Comparison of ENCODE assay signal across 8 mouse cellular contexts in the genomic region with DNA sequence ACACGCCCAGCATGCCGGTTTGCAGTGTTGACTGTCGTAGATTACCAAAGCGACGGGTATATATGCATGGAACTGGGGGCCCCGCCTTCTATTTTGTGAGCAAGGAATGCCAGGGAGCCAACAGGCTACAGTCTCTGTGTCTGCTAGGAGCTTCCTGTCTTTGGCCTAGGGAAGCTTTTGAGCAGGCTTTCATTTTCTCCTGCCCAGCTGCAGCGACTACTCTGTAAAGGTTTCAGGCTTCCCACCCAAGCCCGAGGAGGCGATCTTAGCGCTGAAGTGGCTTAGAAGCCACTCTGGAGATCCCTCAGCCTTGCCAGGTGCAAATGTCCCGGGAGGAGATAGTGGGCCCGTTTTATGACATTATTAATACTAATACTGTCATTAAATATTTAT. TPM values are rescaled to one million over a fixed set of nuclear protein-coding genes. Genes with fewer than 3 reads are reported as not detected.
A peak's percentile ranks its signal among the peaks of the same experiment; 100 is the strongest.
DNase-seq lines count a peak whose midpoint lies in the region; ATAC-seq and TF ChIP-seq lines count a peak whose summit lies in the region.

No protein-coding gene starts in this region.

- ATAC-seq in embryonic facial prominence, embryonic 12.5 days (ENCODE audit: insufficient number of reproducible peaks, insufficient read depth, low FRiP score, low TSS enrichment): no peak
- peak; percentile 45; the same call in 1 of the 2 replicates for ATAC-seq in heart, postnatal 0 days (ENCODE audit: insufficient read depth, low read depth)

- peaks cover 27% of the 10 kb centered on the region for H3K27me3 ChIP-seq in embryonic facial prominence, embryonic 12.5 days
- H3K27me3 ChIP-seq in heart, postnatal 0 days (ENCODE audit: control insufficient read depth, insufficient read depth, low read length): no peaks in the 10 kb centered on the region

- no peak for TF ChIP-seq EP300 in heart, postnatal 0 days (IDR thresholded peaks at IDR 0.05; ENCODE audit: low read depth)

- H3K4me1 ChIP-seq in embryonic facial prominence, embryonic 12.5 days: peaks cover 7% of the 10 kb centered on the region; the same call in 1 of the 2 replicates
- peaks cover 9% of the 10 kb centered on the region for H3K4me1 ChIP-seq in heart, postnatal 0 days (ENCODE audit: control insufficient read depth, insufficient read depth)

- H3K4me2 ChIP-seq in embryonic facial prominence, embryonic 12.5 days (replicated peaks): peak overlapping the region; percentile 96
- H3K4me2 ChIP-seq in heart, postnatal 0 days (ENCODE audit: low read depth, low read length): peak overlapping the region; percentile 89

- peak overlapping the region; percentile 86 for H3K9ac ChIP-seq in embryonic facial prominence, embryonic 12.5 days
- H3K9ac ChIP-seq in heart, postnatal 0 days (replicated peaks; ENCODE audit: low read depth, low read length): peak overlapping the region; percentile 98

- 2% methylated on average over 12 of the region's 12 CpGs for WGBS in embryonic facial prominence, embryonic 12.5 days
- under 1% methylated on average over 12 of the region's 12 CpGs for WGBS in heart, postnatal 0 days
- 4% methylated on average over 11 of the region's 12 CpGs for WGBS in macrophage (ENCODE audit: missing documents)

- no peaks in the 10 kb centered on the region for H3K36me3 ChIP-seq in embryonic facial prominence, embryonic 12.5 days
- H3K36me3 ChIP-seq in heart, postnatal 0 days (replicated peaks; ENCODE audit: control insufficient read depth, insufficient read depth, low read length): no peaks in the 10 kb centered on the region
- no peaks in the 10 kb centered on the region for H3K36me3 ChIP-seq in macrophage (ENCODE audit: inconsistent target)

- H3K79me2 ChIP-seq in macrophage (ENCODE audit: inconsistent target): no peaks in the 10 kb centered on the region

- H3K27ac ChIP-seq in embryonic facial prominence, embryonic 12.5 days: no peak overlapping the region
- H3K27ac ChIP-seq in heart, postnatal 0 days (ENCODE audit: low read depth): peak overlapping the region; percentile 91
- peak overlapping the region; percentile 45 for H3K27ac ChIP-seq in macrophage

- no peaks in the 10 kb centered on the region; the same call in 1 of the 2 replicates for H3K9me3 ChIP-seq in embryonic facial prominence, embryonic 12.5 days
- H3K9me3 ChIP-seq in heart, postnatal 0 days (replicated peaks; ENCODE audit: control insufficient read depth, low read length): no peaks in the 10 kb centered on the region

- DNase-seq in adrenal gland, adult 2 months: peak; percentile 68
- no peak for DNase-seq in adrenal gland, adult 18-20 months (ENCODE audit: low spot score in 2 of 2)
- peak; percentile 52 for DNase-seq in Muller cell, postnatal 12 days (ENCODE audit: inconsistent ontology term)
- DNase-seq in heart, postnatal 0 days (ENCODE audit: low spot score): peak; percentile 77
- peak; percentile 63 to 74 for DNase-seq in kidney, postnatal 36 days
- peak; percentile 42 for DNase-seq in right cerebral cortex, postnatal 4 days

- H3K4me3 ChIP-seq in embryonic facial prominence, embryonic 12.5 days: peak overlapping the region; percentile 83
- peak overlapping the region; percentile 99 for H3K4me3 ChIP-seq in heart, postnatal 0 days (ENCODE audit: low read depth, low read length)
- peak overlapping the region; percentile 55 for H3K4me3 ChIP-seq in macrophage (ENCODE audit: inconsistent target)

- TF ChIP-seq CTCF in heart, postnatal 0 days (IDR thresholded peaks at IDR 0.05; ENCODE audit: low read depth): no peak

RNA-seq across cellular contexts. Expression of gene Pou6f1, which starts 0.9 kb away (rescaled TPM):
- 10 to 100 TPM; 14.4 to 18.3 TPM for total RNA-seq in adrenal gland, adult 2 months (2021)
- 25.1 and 32.5 TPM in 2 replicates for polyA plus RNA-seq in adrenal gland, adult 2 months (2012; rRNA removed)
- total RNA-seq in adrenal gland, adult 18-20 months (2021): 10 to 100 TPM; 13.1 to 16.4 TPM
- polyA plus RNA-seq in embryonic facial prominence, embryonic 12.5 days (2016; fragmentation: Nextera tagmentation; extraction: Ambion mirVana): 9.0 and 11.3 TPM in 2 replicates
- 6.0 and 18.8 TPM in 2 replicates for total RNA-seq in heart, postnatal 0 days (2014; rRNA removed; ENCODE audit: low replicate concordance)
- polyA plus RNA-seq in heart, postnatal 0 days (2015; fragmentation: Nextera tagmentation; extraction: Ambion mirVana): 3.2 and 5.2 TPM in 2 replicates
- 10 to 100 TPM; 29.2 to 72.6 (median 53.6) TPM for total RNA-seq in macrophage (2018; cell fraction: chromatin; rRNA removed)
- 10 to 100 TPM; 10.5 to 19.6 (median 14.0) TPM for total RNA-seq in macrophage (2018; cell fraction: cytosol; rRNA removed)
- total RNA-seq in macrophage (2018; cell fraction: nucleus; rRNA removed): 10 to 100 TPM; 25.5 to 71.8 (median 37.7) TPM
- 7.6 to 14.6 TPM (median 11.4 TPM) in 3 replicates for polyA plus RNA-seq in macrophage (2018)

RNA-seq across cellular contexts. Expression of gene Dazap2, which starts 16.3 kb away (rescaled TPM):
- total RNA-seq in adrenal gland, adult 2 months (2021): 100 to 1,000 TPM; 211 to 277 TPM
- 887 and 1,091 TPM in 2 replicates for polyA plus RNA-seq in adrenal gland, adult 2 months (2012; rRNA removed)
- 100 to 1,000 TPM; 169 to 241 TPM for total RNA-seq in adrenal gland, adult 18-20 months (2021)
- 124 and 130 TPM in 2 replicates for polyA plus RNA-seq in embryonic facial prominence, embryonic 12.5 days (2016; fragmentation: Nextera tagmentation; extraction: Ambion mirVana)
- 234 and 284 TPM in 2 replicates for total RNA-seq in heart, postnatal 0 days (2014; rRNA removed; ENCODE audit: low replicate concordance)
- 213 and 214 TPM in 2 replicates for polyA plus RNA-seq in heart, postnatal 0 days (2015; fragmentation: Nextera tagmentation; extraction: Ambion mirVana)
- total RNA-seq in macrophage (2018; cell fraction: chromatin; rRNA removed): 10 to 100 TPM; 21.5 to 56.3 (median 37.4) TPM
- total RNA-seq in macrophage (2018; cell fraction: cytosol; rRNA removed): 100 to 1,000 TPM; 259 to 398 (median 334) TPM
- total RNA-seq in macrophage (2018; cell fraction: nucleus; rRNA removed): 100 to 1,000 TPM in 17 of 26 experiments, 10 to 100 TPM in 9; 51.2 to 180 (median 115) TPM
- polyA plus RNA-seq in macrophage (2018): 368 to 447 TPM (median 386 TPM) in 3 replicates

RNA-seq across cellular contexts. Expression of gene Smagp, which starts 37.9 kb away (rescaled TPM):
- 10 to 100 TPM; 41.7 to 44.2 TPM for total RNA-seq in adrenal gland, adult 2 months (2021)
- polyA plus RNA-seq in adrenal gland, adult 2 months (2012; rRNA removed): 35.1 and 40.6 TPM in 2 replicates
- 10 to 100 TPM; 41.3 to 51.6 TPM for total RNA-seq in adrenal gland, adult 18-20 months (2021)
- 5.9 and 7.2 TPM in 2 replicates for polyA plus RNA-seq in embryonic facial prominence, embryonic 12.5 days (2016; fragmentation: Nextera tagmentation; extraction: Ambion mirVana)
- 20.5 and 27.6 TPM in 2 replicates for total RNA-seq in heart, postnatal 0 days (2014; rRNA removed; ENCODE audit: low replicate concordance)
- 15.9 and 19.0 TPM in 2 replicates for polyA plus RNA-seq in heart, postnatal 0 days (2015; fragmentation: Nextera tagmentation; extraction: Ambion mirVana)
- total RNA-seq in macrophage (2018; cell fraction: chromatin; rRNA removed): 10 to 100 TPM in 7 of 26 experiments, 1 to 10 TPM in 15, not detected in 4; 1.0 to 34.6 (median 4.7) TPM
- total RNA-seq in macrophage (2018; cell fraction: cytosol; rRNA removed): 100 to 1,000 TPM in 1 of 26 experiments, 10 to 100 TPM in 20, 1 to 10 TPM in 5; 8.0 to 123 (median 38.7) TPM
- total RNA-seq in macrophage (2018; cell fraction: nucleus; rRNA removed): 10 to 100 TPM in 13 of 26 experiments, 1 to 10 TPM in 13; 2.4 to 50.5 (median 11.4) TPM
- 54.7 to 86.5 TPM (median 73.9 TPM) in 3 replicates for polyA plus RNA-seq in macrophage (2018)

RNA-seq across cellular contexts. Expression of gene Tfcp2, which starts 47.1 kb away (rescaled TPM):
- 10 to 100 TPM; 14.2 to 25.1 TPM for total RNA-seq in adrenal gland, adult 2 months (2021)
- polyA plus RNA-seq in adrenal gland, adult 2 months (2012; rRNA removed): 24.5 and 24.8 TPM in 2 replicates
- 10 to 100 TPM; 16.6 to 17.6 TPM for total RNA-seq in adrenal gland, adult 18-20 months (2021)
- polyA plus RNA-seq in embryonic facial prominence, embryonic 12.5 days (2016; fragmentation: Nextera tagmentation; extraction: Ambion mirVana): 42.7 and 43.7 TPM in 2 replicates
- total RNA-seq in heart, postnatal 0 days (2014; rRNA removed; ENCODE audit: low replicate concordance): 9.9 and 11.0 TPM in 2 replicates
- 11.2 and 13.9 TPM in 2 replicates for polyA plus RNA-seq in heart, postnatal 0 days (2015; fragmentation: Nextera tagmentation; extraction: Ambion mirVana)
- total RNA-seq in macrophage (2018; cell fraction: chromatin; rRNA removed): 10 to 100 TPM in 21 of 26 experiments, 1 to 10 TPM in 5; 5.3 to 53.4 (median 31.8) TPM
- 1 to 10 TPM; 1.5 to 9.5 (median 6.5) TPM for total RNA-seq in macrophage (2018; cell fraction: cytosol; rRNA removed)
- 10 to 100 TPM in 17 of 26 experiments, 1 to 10 TPM in 9; 2.7 to 33.9 (median 14.8) TPM for total RNA-seq in macrophage (2018; cell fraction: nucleus; rRNA removed)
- polyA plus RNA-seq in macrophage (2018): 5.4 to 10.9 TPM (median 6.5 TPM) in 3 replicates

Comparison
In these comparisons a context has a peak if more than half of its experiments do, and no peak if none do; other contexts are left out.
1. DNase-seq: peak in adrenal gland, adult 2 months (single experiment), Muller cell, postnatal 12 days (single experiment), heart, postnatal 0 days (single experiment), kidney, postnatal 36 days (2 of 2) and right cerebral cortex, postnatal 4 days (single experiment); none in adrenal gland, adult 18-20 months (0 of 2).
2. Peak in every context shown above with its lines, with median percentiles within 50 percentile points of each other: H3K4me3 ChIP-seq.